32 mouse cellular contexts compared by ENCODE assay signal in the genomic region with DNA sequence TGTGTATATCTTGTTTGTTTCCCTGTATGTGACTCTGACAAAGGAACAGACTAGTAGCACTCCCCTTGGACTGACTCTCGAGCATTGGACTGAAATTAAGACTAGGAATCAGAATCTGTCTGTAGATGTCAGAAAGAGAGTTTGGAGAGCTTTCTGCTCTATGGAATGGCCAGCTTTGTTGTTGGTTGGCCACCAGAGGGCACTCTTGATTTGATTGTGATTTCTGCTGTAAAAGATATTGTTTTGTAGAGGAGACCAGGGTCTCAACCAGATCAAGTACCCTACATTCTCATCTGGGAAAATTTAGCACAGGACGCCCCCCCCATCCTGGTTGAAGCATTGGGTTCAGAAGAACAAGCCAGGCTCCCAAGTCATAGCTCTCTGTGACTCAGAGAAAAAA. TPM values are rescaled to one million over a fixed set of nuclear protein-coding genes. Genes with fewer than 3 reads are reported as not detected.
"Had no signal": no experiment of that assay in that cellular context is flagged by ENCODE, and none has a peak within 500 bp of the region (broad histone marks: within the 10 kb centered on the region; RNA-seq: fewer than 3 reads in every experiment).

No protein-coding gene starts in this region.

- H3K27me3 ChIP-seq: limb, embryonic 12.5 days; limb, embryonic 15.5 days had no signal

- DNase-seq: kidney, adult 11 months; kidney, adult 8-10 months; layer of hippocampus, adult 9-11 months; layer of hippocampus, postnatal 36 days; left cerebral cortex, postnatal 4 days; liver, postnatal 0 days; lung, postnatal 14 days; lung, postnatal 4 days; midbrain, embryonic 14.5 days; thymus, adult 2 months; thymus, postnatal 14 days; thymus, postnatal 4 days had no signal

- H3K4me3 ChIP-seq: layer of hippocampus, adult 2 months; limb, embryonic 12.5 days; limb, embryonic 15.5 days had no signal

- H3K9ac ChIP-seq: limb, embryonic 12.5 days; limb, embryonic 15.5 days; liver, embryonic 14.5 days; liver, postnatal 0 days had no signal

- H3K4me1 ChIP-seq: limb, embryonic 12.5 days; limb, embryonic 15.5 days had no signal

- ATAC-seq: liver, postnatal 0 days had no signal

- H3K27ac ChIP-seq: kidney, postnatal 0 days; layer of hippocampus, adult 2 months; limb, embryonic 12.5 days; limb, embryonic 15.5 days; liver, embryonic 14.5 days; stomach, postnatal 0 days had no signal

- H3K4me2 ChIP-seq: limb, embryonic 12.5 days; limb, embryonic 15.5 days; liver, embryonic 11.5 days; midbrain, embryonic 11.5 days had no signal

- H3K36me3 ChIP-seq: limb, embryonic 12.5 days; limb, embryonic 15.5 days had no signal

RNA-seq across cellular contexts. Expression of a gene that starts 14.8 kb away (rescaled TPM):
- total RNA-seq: layer of hippocampus, adult 2 months; layer of hippocampus, postnatal 36 days; left cerebral cortex, adult 8-10 months; left cerebral cortex, postnatal 14 days; left cerebral cortex, postnatal 4 days; megakaryocyte progenitor cell, adult 5-6 weeks; megakaryocyte-erythroid progenitor cell, adult 5-6 weeks; midbrain, postnatal 0 days had no signal
- polyA plus RNA-seq: kidney, postnatal 0 days; large intestine, adult 2 months; limb, embryonic 12.5 days; limb, embryonic 15.5 days; liver, embryonic 11.5 days; liver, embryonic 14.5 days; liver, postnatal 0 days; lung, embryonic 16.5 days; midbrain, embryonic 11.5 days; midbrain, embryonic 14.5 days; midbrain, postnatal 0 days; neural tube, embryonic 11.5 days; neural tube, embryonic 14.5 days; small intestine, adult 2 months; spleen, adult 2 months; stomach, embryonic 14.5 days; stomach, postnatal 0 days; thymus, adult 2 months had no signal

RNA-seq across cellular contexts. Expression of a gene that starts 54.1 kb away (rescaled TPM):
- total RNA-seq: layer of hippocampus, adult 2 months; layer of hippocampus, postnatal 36 days; left cerebral cortex, adult 8-10 months; left cerebral cortex, postnatal 14 days; left cerebral cortex, postnatal 4 days; megakaryocyte progenitor cell, adult 5-6 weeks; megakaryocyte-erythroid progenitor cell, adult 5-6 weeks; midbrain, postnatal 0 days had no signal
- polyA plus RNA-seq: kidney, postnatal 0 days; large intestine, adult 2 months; limb, embryonic 12.5 days; limb, embryonic 15.5 days; liver, embryonic 11.5 days; liver, embryonic 14.5 days; liver, postnatal 0 days; lung, embryonic 16.5 days; midbrain, embryonic 11.5 days; midbrain, embryonic 14.5 days; midbrain, postnatal 0 days; neural tube, embryonic 11.5 days; neural tube, embryonic 14.5 days; small intestine, adult 2 months; spleen, adult 2 months; stomach, embryonic 14.5 days; stomach, postnatal 0 days; thymus, adult 2 months had no signal
